Mouse (Mus musculus) Patski (cell line): Measurements from ENCODE around the gene Prl2c3. TPM values are rescaled to one million over a fixed set of nuclear protein-coding genes. Genes with fewer than 3 reads are reported as not detected.
A peak's percentile ranks its signal among the peaks of the same experiment; 100 is the strongest.
"Not testable (repeated sequence)": the region's sequence is repeated elsewhere in the genome, so short reads cannot be mapped to it uniquely, and the experiment has no call there.

Experiments
- ATAC-seq: fragments of 100-300 bp; one replicate; pipeline ENCODE4 v1.8.0; 2021
- CTCF ChIA-PET: fragments of 350-600 bp; sonication (Branson Sonifier 250); formaldehyde crosslinking; loops from one replicate; lab custom pipeline; 2022; ENCODE audit warnings: inconsistent platforms; lab: Charles Lee
- POLR2A ChIA-PET: fragments of 350-600 bp; sonication (Branson Sonifier 250); formaldehyde crosslinking; loops from one replicate; lab custom pipeline; 2022; ENCODE audit warnings: antibody characterized with exemption, inconsistent platforms; lab: Charles Lee
- DNase-seq: peaks from one replicate; pipeline ENCODE4 v3.0.0-alpha.2; 2011; ENCODE audit warnings: low read depth, low spot score
- H3K27me3 ChIP-seq: fragments of 371-371 bp; one replicate; pipeline ENCODE4 v1.5.1; 2021
- CTCF ChIP-seq: fragments of 100-300 bp; IDR thresholded peaks from one replicate; pipeline ENCODE4 v1.5.1; 2021
- in situ Hi-C: fragments of 300-500 bp; cut with MboI; formaldehyde crosslinking; loops from 3 replicates; pipeline ENCODE4 v1.11.1; 2018; ENCODE audit warnings: low pct_unique_long_range_greater_than_20kb, mixed read lengths
- polyA plus RNA-seq: library from polyadenylated mRNA; unstranded; gene quantifications from one replicate; pipeline ENCODE4 v1.2.3, GENCODE M21; 2021

Gene Prl2c3
- 0.30 TPM for polyA plus RNA-seq

DNA sequence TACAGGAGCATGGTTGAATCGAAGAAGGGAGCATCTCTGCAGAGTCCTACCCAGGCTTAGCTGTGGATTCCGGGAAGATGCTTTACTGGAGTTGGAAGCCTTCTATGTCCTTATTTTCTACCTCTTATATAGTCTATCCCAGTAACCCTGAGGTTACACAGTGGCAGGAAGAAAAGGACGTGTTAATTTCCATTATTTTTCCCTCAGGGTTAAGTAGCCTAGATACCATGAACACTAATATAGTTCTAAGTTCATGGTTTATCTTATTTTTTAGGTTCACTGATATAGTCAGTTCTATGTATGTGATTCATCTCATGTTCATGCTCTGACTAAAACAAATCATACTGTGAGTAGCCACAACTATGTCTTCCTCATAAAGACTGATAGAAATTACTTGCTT lies at the start of gene Prl2c3:
Prl2c3 (minus strand) TSS at position 101 of the 400 bp plus-strand sequence.
- POLR2A ChIA-PET, H3K27me3 ChIP-seq, ATAC-seq, DNase-seq, CTCF ChIA-PET: not testable (repeated sequence)
- in situ Hi-C loops = loop anchor here (25.0 kb wide), 1 partner anchor 362 kb away; no protein-coding TSS in a partner anchor

DNA sequence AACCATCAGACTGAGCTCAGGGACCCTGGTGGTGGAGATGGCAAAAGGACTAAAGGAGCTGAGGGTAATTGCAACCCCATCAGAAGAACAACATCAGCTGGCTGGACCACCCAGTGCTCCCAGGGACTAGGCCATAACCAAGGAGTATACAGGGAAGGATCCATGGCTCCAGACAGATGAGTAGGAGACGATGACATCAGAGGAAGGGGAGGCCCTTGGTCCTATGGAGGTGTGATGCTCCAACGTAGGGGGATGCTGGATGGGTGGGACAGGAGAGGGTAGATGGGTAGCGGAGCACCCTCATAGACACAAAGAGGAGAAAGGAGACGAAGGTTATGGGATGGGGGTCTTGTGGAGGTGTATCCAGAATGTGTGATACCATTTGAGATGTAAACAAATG lies 48.4 kb upstream of the Prl2c3 start:
- DNase-seq, POLR2A ChIA-PET, H3K27me3 ChIP-seq, in situ Hi-C loops: not testable (repeated sequence)
- peak; percentile 4 for ATAC-seq
- CTCF ChIA-PET = interaction anchor here (1.1 to 2.6 kb wide), 4 partner anchors 8 to 40 kb away, joined by 4 to 6 read pairs (median 4); no protein-coding TSS in a partner anchor

DNA sequence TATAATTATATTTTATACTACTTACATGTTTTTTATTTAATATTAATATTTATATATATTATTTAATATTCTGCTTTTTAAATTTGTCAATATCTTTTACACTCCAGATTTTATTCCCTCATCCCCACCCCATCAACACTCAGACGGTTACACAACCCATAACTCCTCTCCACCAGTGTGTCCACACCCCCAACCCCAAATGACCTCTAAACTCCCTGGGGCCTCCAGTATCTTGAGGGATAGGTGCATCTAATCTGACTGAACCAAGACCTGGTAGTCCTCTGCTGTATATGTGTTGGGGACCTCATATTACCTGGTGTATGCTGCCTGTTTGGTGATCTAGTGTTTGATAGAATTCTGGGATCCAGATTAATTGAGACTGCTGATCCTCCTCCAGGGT lies 44.8 kb upstream of the Prl2c3 start:
- ATAC-seq, in situ Hi-C loops, H3K27me3 ChIP-seq, CTCF ChIA-PET, POLR2A ChIA-PET, DNase-seq: not testable (repeated sequence)

- in situ Hi-C loops, H3K27me3 ChIP-seq, DNase-seq, ATAC-seq, POLR2A ChIA-PET, CTCF ChIA-PET: not testable (repeated sequence)
These were observed 37.7 kb upstream of the Prl2c3 start for GRCm38 (mm10) chr13:12837546-12837945.

DNA sequence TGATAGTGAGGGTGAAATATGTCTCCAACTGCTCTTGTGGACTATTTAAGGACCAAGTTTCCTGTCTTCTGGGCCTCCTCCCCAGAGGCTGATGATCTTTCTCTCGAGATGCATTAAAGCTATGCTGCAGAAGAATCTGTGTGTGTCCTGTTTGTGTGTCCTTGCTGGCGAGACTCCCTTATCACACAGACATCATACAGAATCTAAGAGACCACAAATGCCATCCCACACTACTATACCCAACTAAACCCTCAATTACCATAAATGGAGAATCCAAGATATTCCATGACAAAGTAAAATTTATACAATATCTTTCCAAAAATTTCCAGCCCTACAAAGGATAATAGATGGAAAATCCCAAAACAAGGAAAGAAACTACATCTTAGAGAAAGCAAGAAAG lies 31.9 kb upstream of the Prl2c3 start:
- ChIA-PET CTCF (no interaction called here), POLR2A (no interaction called here)
- no peaks in the 10 kb centered on the region for H3K27me3 ChIP-seq
- TF ChIP-seq CTCF = no peak
- in situ Hi-C loops = no loop called here
- no peak for DNase-seq
- no peak for ATAC-seq

DNA sequence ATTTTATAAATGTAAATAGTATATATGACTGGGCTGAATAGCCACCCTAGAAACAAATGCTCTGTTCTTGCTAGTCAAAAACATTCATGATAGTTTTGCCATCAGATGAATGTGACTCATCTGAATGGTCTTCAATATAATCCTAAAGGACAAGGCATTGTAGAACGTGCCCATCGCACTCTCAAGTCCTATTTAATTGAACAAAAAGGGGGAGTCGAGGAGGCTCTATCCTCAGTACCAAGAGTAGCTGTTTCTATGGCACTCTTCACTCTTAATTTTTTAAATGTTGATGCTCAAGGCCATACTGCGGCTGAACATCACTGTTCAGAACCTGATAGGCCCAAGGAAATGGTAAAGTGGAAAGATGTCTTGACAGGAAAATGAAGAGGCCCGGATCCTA lies 29.2 kb upstream of the Prl2c3 start:
- DNase-seq (no peak), ATAC-seq (no peak)
- ChIA-PET POLR2A (no interaction called here), CTCF (no interaction called here)
- in situ Hi-C loops = no loop called here
- no peak for TF ChIP-seq CTCF
- no peaks in the 10 kb centered on the region for H3K27me3 ChIP-seq

- CTCF ChIA-PET = interaction anchor here (0.9 to 1.2 kb wide), 2 partner anchors 11 to 34 kb away, joined by 4 to 5 read pairs; no protein-coding TSS in a partner anchor
- DNase-seq, POLR2A ChIA-PET, H3K27me3 ChIP-seq: not testable (repeated sequence)
- ATAC-seq = peak; percentile 48
- in situ Hi-C loops = loop anchor here (25.0 kb wide), 1 partner anchor 338 kb away; no protein-coding TSS in a partner anchor
These were observed 24.8 kb upstream of the Prl2c3 start for GRCm38 (mm10) chr13:12824500-12825176.

GRCm38 (mm10) chr13:12813734-12814424 lies 14.0 kb upstream of the Prl2c3 start:
- DNase-seq, POLR2A ChIA-PET, H3K27me3 ChIP-seq: not testable (repeated sequence)
- ATAC-seq = peak; percentile 63
- CTCF ChIA-PET = interaction anchor here (1.5 kb wide), 1 partner anchor 40 kb away, joined by 3 read pairs; no protein-coding TSS in a partner anchor
- in situ Hi-C loops = loop anchor here (5.0 to 25.0 kb wide), 2 partner anchors 208 to 348 kb away; no protein-coding TSS in a partner anchor

DNA sequence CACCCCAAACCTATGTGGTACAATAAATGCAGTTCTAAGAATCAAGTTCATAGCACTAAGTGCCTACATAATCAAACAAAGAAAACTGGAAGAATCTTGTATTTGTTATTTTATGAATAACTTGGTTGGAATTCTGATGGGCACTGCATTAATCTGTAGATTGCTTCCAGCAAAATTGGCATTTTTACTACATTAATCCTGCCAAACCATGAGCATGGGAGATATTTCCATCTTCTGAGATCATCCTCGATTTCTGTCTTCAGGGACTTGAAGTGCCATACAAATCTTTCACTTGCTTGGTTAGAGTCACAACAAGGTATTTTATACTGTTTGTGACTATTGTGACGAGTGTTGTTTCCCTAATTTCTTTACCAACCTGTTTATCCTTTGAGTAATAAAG lies 9.7 kb upstream of the Prl2c3 start:
- in situ Hi-C loops = loop anchor here (25.0 kb wide), 1 partner anchor 353 kb away; no protein-coding TSS in a partner anchor
- ChIA-PET POLR2A (no interaction called here), CTCF (no interaction called here)
- no peaks in the 10 kb centered on the region for H3K27me3 ChIP-seq
- ATAC-seq = no peak
- DNase-seq = no peak
- TF ChIP-seq CTCF = no peak

DNA sequence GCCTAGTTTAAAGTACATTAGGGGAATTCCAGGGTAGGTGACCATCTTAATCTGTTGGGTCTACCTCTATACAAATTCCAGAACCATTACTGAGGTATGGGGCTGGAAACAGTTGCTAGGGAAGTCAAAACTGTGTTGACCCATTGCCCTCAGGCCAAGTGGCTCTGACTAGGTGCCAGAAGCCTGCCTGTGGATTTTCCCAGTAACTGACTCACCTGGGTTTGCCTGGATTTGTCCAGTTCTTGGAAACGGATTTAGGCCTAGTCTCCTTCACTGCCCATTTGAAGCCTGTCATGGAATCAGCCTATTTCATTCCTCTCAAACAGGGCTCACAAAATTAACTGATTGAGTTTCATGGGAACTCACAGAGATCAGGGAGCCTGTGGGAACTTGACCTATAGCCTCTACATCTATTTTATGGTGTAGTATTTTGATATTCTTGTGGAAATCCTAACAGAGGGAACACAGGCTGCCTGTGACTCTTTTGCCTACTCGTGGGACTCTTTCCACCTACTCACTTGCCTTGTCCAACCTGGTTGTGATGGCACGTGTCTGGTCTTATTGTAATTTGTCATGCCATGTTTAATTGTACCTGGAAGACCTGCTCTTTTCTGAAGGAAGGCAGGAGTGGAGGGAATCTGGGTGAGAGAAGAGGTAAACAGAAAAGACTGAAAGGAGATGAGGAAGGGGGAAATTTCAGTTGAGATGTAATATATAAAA lies 9.1 kb upstream of the Prl2c3 start:
- POLR2A ChIA-PET, CTCF ChIA-PET, H3K27me3 ChIP-seq: not testable (repeated sequence)
- in situ Hi-C loops = loop anchor here (25.0 kb wide), 1 partner anchor 353 kb away; no protein-coding TSS in a partner anchor
- ATAC-seq (peak; percentile 58), DNase-seq (peak; percentile 85)

- H3K27me3 ChIP-seq, ATAC-seq, POLR2A ChIA-PET, DNase-seq, CTCF ChIA-PET: not testable (repeated sequence)
- in situ Hi-C loops = loop anchor here (25.0 kb wide), 1 partner anchor 356 kb away; no protein-coding TSS in a partner anchor
These were observed 6.6 kb upstream of the Prl2c3 start for GRCm38 (mm10) chr13:12806496-12806895.

- ATAC-seq, in situ Hi-C loops, DNase-seq, CTCF ChIA-PET, H3K27me3 ChIP-seq, POLR2A ChIA-PET: not testable (repeated sequence)
These were observed 30.3 kb downstream of the Prl2c3 start for GRCm38 (mm10) chr13:12769442-12770091.
